Mouse (Mus musculus) telencephalon, adult 2 months (tissue): ENCODE data around the gene Rybp.

Experiments
- DNase-seq: peaks from one replicate; pipeline ENCODE4 v3.0.0-alpha.2; 2011; ENCODE audit warnings: low read depth, low spot score

The Rybp gene

DNA sequence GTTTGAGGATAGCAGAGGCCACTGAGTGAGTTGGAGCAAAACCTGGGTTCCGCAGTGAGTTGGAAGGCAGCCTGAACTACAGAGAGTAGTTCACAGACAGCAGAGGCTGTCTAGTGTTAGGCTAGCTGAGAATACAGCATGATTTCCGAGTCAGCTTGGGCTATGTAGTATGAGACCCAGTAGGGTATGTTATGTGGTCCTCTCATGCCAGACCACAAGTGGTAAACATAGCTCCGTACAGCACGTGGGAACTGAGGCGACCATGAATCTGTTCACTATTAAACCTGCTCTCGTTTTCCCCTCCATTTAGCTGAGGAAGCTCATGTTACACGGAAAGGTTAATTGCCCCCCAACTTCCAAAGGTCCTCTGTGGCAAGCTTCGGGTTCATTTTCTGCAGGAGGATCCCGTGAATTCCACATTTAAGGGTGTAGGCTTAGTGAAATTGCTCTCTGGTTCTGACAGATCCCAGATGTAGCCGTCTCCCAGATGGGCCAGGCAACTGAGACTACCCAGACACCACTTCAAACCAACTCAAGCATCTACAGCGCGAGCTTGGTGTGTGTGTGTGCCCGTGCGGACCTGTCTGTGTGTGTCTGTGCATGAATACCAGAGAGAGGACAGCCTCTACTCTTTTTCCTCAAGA lies 66.2 kb downstream of the Rybp start:
- no peak for DNase-seq

DNA sequence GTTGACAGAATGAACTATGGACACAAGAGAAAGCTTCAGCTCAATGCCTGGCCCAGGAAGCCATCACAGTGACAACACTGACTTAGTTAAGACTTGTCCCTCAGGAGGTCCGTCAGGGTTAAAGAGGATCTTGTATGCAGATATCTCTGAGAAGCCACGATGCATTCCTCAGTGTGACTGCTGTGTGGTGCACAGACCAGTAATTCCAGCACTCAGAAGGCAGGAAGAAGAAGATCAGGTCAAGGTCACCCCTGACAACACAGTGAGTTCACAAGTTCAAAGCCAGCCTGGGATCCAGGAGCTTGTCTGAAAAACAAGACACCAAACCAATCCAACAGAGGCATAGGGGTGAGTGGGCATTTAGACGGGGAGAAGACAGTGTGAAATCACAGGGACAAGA lies 67.3 kb downstream of the Rybp start:
- DNase-seq: no peak

DNA sequence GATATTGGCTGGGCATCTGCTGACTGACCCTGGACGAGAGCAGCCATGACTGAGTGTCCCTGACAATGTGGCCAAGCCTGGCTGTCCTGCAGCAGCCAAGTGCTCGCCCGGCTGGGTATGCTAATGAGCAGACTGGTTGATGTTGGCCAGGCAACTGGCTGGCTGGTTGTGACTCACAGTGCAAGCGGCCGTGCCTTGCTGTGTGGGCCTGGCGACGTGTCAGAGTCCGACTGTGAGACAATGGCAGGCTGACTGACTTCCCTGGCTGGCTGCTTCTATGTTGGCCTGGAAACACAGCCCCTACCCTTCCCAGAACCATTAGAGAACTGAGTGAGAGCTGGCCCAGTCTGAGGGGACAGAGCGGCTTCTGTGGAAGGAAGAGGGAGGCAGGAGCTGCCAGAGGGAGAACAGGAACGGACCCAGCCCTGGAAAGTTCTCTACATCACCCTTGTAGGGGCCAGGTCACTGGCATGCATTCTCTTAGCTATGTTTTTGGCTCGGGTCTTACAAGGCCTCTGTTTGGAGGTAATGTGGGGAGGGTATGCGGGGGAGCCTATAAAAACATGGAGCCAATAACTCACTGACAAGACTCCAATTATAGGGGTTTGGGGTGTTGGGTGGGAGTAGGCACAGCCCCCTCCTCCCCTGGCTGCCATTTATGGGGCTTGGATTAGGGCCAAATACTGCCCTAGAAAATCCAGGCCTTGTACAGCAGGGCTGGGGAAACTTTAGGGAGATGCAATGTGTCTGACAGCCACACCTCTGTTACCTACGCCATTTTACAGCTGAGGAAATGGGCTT lies 68.5 kb downstream of the Rybp start:
- DNase-seq: peak; percentile 61

DNA sequence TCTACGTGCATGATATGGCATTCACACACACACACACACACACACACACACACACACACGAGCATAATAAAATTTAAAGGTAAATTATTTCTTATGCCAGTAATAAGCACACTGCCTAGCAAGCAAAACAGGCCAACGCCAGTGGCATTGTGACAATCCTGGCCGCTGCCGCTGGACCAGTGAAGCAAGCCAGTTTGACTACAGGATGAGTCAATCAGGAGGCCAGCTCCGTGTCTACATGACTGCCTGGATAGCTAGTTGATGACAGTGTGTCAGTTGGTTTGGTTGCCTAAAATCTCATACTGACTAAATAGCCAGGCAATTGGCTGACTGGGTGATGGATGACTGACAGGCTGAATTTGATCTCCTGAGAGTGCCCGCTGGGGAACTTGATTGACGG lies 69.8 kb downstream of the Rybp start:
- DNase-seq: no peak

DNA sequence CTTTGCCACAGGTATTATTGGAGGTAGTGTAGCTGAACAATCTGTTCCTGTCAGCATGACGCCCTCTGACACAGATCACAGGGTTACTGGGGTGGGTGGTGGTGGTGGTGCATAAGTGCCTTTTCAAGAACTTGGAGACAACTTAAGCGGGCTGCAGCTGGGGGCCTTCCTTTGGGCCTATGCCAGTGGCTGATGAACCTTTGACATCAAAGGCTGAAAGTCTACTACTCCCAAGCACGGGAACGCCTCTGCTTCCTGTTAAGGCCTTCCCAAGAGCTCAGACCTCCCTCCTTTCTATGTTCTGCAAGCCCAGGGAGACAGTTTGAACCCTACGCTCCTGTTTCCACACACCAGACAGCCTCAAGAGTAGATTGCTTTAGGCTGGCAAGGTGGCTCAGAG lies 70.3 kb downstream of the Rybp start:
- no peak for DNase-seq

DNA sequence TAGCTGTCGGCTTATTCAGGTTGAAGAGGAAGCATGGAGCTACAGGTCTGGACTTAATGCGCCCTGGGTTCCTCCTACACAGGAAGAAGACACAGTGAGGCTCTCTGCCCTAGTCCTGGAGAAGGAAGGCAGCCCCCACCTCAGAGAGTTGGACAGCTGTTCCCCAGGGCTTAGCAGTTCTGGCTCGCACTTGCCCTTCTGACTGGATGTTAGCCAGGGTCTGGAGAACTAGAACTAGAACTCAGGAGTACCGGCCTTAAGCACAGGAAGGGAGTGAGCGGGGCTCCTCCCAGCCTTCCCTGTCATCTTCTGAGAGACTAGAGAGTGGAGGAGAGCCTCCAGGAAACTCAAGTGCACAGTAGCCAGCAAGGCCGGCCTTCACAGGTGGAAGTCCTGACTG lies 71.5 kb downstream of the Rybp start:
- no peak for DNase-seq

DNA sequence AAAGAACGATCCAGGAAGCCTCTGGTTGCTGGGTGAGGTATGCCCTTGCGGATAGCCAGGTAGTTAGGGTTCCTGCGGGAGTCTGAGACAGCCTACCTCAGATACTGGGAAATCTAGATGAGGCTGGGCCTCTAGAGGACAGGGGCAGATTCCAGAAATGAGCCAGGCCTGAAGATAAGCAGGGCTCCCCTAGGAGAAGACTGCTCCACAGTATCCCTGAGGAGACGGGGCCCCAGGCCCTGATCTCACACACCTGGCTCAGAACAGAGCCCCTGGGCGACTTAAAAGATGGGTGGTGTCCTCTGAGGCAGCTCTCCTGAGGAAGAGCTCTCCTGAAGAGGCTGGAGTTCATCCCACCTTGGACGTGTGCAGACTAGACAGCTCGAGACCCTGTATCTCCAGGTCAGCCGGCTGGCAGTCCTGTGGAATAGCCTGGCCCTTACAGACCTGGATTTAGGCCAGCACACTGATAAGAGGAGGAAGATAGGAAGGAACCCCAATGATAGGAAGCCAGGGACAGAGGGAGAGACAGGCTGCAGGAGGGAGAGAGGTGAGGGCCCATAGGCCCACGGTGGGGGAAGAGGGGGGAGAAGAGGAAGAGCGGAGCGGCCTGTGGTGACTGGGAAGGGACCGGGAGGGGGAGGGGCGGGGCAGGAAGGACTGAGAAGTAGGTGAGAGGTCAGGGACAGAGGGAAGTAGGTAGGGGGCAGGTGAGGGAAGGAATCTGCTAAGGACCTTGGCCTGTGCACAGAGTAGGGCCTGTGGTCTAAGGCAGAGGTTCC lies 73.0 kb downstream of the Rybp start:
- no peak for DNase-seq

DNA sequence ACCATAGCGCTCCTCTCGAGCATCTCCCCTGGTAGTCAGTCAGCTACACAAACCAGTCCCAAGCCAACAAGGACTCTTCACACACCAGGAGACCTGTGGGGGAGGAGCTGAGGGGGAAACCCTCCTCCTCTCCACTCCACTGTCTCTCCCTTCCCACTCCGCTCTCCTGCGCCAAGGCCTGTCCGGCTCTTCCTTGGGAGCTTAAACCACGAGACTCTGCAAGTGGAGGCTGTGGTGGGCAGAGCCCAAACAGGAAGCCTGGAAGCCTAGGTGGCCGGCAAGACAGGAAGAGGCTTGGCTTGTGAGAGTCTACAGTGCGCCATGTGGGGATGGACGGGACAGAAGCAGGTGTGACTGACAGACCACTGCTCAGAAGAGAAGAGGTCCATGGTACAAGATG lies 73.7 kb downstream of the Rybp start:
- DNase-seq: no peak

DNA sequence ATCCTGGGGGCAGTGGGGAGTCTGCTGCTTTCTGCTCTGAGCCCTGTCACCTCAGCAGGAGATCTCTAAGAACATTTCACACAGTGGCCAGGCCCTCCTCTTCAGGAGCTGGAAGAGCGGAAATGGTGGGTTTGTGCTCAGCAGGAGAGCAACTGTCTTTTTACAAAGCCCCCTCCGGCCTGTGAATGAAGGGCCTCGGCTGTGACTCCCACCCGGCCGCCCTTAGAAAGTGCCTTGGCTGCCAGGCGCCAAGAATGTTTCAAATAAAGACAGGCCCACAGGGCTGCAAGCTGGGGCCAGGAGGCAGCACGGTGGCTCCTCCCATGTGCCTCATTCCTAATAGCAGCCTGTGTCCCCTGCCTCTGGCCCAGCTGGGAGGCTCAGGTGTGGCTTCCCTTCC lies 74.5 kb downstream of the Rybp start:
- DNase-seq: no peak

DNA sequence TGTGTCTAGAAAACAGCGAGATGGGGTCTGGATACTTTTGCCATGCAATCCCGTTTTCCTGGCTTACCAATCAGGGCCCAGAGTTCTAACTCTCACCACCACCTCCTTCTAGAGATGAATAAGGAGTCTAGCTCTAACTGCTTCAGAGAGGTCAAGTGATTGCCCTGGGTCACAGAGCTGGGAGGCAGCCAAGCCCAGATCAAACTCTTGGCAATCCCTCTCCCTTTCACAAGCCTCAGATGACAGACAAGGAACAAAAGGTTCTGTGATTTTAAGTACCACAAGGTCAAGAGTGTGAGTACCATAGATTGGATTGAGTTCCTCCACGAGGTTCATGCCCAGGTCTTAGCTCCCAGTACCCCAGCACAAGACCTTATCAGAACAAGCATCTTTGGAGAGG lies 75.6 kb downstream of the Rybp start:
- DNase-seq: no peak

DNA sequence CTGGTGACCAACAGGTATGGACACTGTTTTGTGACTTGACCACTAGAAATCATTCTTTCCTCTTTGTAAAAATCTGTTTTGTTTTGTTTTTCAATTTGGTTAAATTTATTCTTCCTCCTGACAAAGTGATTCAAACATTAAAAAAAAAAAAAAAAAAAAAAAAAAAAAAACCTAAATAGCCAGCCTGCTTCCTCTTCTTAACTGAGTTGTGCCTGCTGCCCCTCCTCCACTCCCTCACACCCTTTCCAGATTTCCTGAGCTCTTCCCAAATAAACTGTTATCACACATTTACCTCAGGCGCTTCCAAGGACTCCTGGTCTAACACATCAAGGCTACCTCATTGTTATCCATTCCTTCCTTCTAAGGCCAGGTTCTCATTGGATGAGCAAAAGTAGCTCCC lies 76.8 kb downstream of the Rybp start:
- DNase-seq: no peak

DNA sequence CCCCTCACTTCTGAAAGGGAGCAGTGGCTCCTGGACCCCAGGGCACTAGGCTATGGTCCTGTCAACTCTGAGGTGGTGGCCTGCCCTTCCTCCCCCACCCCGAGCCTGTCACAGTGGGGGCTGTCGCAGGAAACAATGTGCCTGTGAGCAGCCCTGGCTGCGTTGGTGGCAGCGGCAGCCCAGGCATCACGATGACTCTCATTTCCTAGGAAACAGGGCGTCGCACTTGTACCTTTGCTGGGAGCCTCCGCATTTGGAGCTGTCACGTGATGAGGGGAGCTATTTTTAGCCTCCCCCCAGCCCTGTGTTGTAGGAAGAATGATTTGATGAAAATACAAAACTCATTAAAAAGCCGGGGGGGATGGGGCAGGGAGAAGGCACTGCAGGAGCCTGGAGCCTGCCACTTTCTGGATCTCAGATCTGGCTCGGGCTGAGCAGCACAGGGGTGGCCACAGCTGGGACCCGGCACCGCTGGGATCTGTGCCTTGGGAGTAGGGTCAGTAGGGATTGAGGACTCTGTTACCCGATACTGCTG lies 80.5 kb downstream of the Rybp start:
- peak; percentile 94 for DNase-seq

DNA sequence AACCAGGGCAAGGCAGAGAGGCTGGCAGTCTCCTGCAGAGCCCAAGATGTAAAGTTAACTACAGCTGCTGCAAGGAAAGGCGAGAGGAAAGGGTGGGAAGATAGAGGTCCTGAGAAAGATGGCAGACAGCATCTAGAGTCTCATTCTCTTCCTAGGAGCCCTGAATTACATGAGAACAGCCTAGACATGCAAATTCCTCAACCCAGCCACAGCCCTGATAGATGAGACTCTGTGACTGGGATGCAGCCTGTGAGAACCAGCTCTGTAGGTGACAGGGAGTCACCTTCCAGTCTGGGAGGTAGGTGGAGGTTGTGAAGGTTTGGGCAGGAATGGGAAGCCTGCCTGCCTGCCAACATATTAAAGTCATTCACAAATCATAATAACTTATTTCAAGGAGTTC lies 81.0 kb downstream of the Rybp start:
- DNase-seq: no peak

DNA sequence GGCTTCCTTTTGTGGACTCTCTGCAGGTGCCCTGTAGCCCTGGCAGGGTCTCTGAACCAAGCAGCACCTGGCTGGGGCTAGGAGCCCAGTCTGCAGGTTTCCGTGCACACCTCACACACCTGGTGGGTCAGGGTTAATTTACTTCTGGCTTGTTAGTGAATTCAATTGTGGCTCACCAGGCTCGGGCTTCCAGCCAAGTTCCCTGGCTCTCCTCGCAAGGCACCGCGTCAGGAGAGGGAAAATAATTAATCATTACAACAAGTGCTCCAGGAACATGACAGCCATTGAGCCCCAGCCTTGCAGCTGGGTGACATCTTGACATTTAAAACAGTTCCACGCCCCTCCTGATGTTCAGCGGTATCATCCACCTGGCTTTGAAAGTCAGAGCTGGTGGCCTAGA lies 82.8 kb downstream of the Rybp start:
- DNase-seq: no peak

DNA sequence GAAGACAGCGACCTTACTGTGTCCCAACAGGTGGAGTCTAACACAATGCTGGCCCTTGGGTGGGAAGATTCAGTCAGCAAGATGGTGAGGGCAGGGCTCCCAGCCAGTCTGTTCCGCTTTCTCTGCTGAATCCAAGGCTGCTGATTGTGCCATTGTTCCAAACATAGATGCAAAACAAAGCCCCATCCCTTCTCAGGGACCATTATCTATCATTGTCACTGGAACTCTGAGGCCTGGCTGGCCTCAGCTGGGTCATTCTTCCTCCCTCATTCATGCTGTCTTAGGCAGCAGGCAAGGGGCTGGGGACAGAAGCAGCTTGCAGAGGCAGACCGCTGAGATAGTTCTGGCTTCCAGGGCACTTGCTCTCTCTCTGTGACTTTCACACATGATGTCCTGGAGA lies 83.8 kb downstream of the Rybp start:
- DNase-seq: no peak

DNA sequence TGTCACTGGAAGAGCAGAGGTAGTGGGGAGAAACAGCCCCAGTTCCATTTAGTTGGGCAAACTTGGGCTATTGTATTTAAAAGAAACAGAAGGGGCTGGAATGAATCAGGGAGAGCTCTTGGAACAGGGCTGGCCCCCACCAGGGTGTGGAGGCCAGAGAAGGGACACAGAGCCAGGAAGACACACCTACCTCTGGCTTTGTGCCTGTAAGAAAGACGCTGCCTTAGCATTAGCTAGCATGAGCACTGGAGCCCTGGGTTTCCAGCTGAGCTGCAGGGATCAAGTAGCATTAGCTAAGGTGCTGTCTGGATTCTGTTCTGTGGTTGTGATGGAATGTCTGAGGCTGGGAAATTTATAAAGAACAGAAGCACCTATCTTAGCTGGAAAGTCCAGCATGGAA lies 85.2 kb downstream of the Rybp start:
- no peak for DNase-seq

DNA sequence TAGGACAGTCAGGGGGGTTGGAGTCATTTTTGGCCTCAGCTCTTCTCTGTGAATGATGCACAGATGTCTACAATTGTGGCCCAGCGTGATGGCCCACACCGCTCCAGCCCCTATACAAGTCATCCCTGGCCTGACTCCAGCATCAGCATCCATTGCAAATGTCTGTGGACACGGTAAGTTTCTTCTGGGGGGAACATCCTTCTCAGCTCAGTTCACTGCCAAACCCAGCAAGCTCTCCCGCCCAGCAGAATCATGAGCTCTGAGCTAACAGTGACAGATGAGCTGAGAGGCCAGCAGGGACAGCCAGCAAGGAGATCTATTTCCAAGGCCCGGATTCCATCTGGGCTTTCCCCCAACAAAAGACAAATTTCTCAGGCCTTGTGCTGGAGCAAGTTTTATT lies 90.2 kb downstream of the Rybp start:
- DNase-seq: no peak

DNA sequence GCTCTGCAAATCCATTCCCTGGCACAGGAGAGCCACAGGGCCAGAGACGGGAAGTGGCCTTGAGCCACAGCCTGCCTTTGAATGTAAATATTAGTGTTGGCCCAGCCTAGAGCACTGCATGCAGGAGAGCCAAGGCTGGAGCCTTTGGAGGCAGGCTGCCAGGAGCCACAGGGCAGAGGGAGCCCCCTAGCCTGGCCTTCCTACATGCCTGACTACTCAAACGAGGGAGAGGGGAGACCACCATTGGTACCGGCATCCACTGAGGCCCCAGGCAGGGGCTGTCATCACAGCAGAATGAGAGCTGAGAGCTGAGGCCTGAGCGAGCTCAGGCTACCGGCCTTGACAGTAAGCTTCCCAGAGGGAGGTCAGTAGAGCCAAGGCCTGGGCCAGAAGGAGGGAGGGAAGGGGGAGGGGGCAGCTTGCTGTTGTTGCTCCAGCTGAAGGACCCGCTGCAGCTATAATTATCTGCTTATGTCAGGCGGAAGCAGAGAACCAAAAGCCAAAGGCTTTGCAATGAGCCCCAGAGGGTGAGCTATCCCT lies 91.3 kb downstream of the Rybp start:
- no peak for DNase-seq

DNA sequence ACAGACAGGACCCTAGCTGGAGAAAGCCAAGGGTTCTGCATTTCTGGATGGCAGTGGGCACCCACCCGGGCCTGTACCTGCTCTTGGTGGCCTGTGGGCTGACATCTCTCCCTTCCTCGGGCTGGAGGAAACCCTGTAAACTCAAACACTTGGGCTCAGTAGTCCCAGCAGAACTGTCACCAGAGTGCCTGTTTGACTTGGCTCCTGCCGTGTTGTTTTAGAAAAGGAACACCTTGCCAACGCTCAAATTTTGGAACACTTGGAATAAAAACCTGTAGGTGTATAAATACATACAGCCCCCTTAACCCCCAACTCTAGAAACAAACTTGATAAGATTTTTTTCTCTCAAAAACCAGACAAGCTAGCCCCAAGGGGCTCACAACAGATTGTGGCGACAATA lies 92.2 kb downstream of the Rybp start:
- no peak for DNase-seq

DNA sequence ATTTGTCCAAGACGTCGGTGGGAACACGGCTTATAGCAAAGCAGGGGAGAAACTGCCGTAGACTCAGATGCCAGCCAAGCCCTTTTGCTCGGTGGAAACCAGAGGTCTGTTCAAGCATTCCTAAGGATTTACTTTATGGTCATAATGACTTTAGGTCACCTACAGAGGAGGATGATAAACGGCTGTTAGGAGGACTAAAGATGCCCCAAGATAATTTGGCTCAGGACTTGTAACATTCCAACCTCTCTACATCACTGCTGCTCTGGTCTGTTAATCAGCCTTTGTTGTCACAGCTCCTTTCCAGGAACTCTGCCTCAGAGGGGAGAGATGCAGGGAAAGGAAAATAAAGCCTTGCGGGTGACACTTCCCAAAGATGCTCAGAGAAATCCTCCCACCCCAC lies 93.5 kb downstream of the Rybp start:
- no peak for DNase-seq

DNA sequence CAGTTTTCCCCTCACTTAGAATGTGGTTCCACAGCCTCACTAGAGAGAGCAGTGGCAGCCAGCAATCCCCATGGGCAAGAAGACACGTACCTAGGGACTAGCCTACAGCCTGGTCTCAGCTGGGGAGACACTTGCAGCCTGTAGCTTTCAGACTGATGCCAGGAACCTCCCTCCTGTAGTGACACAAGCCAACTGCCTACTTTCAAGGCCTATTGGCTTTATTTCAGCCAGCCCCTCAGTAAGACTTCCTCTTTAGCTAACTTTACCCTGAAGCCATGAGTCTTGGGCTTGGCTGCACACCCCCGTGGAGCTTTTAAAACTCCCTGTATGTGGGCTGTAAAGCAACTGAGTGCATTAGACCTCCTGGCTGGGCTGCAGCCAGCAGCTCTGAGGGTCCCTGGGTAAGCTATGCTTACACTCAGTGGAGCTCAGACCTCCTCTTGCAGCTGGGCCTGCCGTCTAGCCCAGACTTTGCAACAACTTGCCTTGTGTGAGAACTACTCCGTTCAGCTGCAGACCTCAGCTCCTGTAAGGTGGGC lies 94.5 kb downstream of the Rybp start:
- DNase-seq: no peak
